Mouse (Mus musculus) lung, postnatal 0 days (tissue): ENCODE measurements around the gene Defa17. TPM values are rescaled to one million over a fixed set of nuclear protein-coding genes. Genes with fewer than 3 reads are reported as not detected.
"Not testable (repeated sequence)": the region's sequence is repeated elsewhere in the genome, so short reads cannot be mapped to it uniquely, and the experiment has no call there.

Experiments
- ATAC-seq: fragments of 200-750 bp; cut with Nextera tagmentation; 2 replicates; pipeline ENCODE4 v1.8.0; 2017; ENCODE audit warnings: moderate library complexity
- DNase-seq: peaks from one replicate; pipeline ENCODE4 v3.0.0-alpha.2; 2016; ENCODE audit warnings: low spot score
- H3K27ac ChIP-seq: fragments of 300-500 bp; sonication (generic); 2 replicates; pipeline ENCODE4 v1.5.1; 2014; ENCODE audit warnings: antibody characterized with exemption, mild to moderate bottlenecking, low read length, mixed read lengths
- H3K27me3 ChIP-seq: fragments of 300-500 bp; sonication (generic); replicated peaks from 2 replicates; pipeline ENCODE4 v1.6.1; 2014; ENCODE audit warnings: low read length, mixed read lengths; ENCODE audit not compliant: insufficient read depth
- H3K36me3 ChIP-seq: fragments of 300-500 bp; sonication (generic); 2 replicates; pipeline ENCODE4 v1.6.1; 2014; ENCODE audit warnings: low read length, mixed read lengths; ENCODE audit not compliant: insufficient read depth
- H3K4me1 ChIP-seq: fragments of 300-500 bp; sonication (generic); 2 replicates; pipeline ENCODE4 v1.6.1; 2014; ENCODE audit warnings: antibody characterized with exemption, low read depth, low read length, mixed read lengths; ENCODE audit not compliant: insufficient read depth
- H3K4me2 ChIP-seq: fragments of 300-500 bp; sonication (generic); replicated peaks from 2 replicates; pipeline ENCODE4 v1.6.1; 2014; ENCODE audit warnings: low read depth, mild to moderate bottlenecking, low read length, moderate library complexity, mixed read lengths
- H3K4me3 ChIP-seq: fragments of 300-500 bp; sonication (generic); 2 replicates; pipeline ENCODE4 v1.5.1; 2014; ENCODE audit warnings: low read depth, low read length
- H3K9ac ChIP-seq: fragments of 300-500 bp; sonication (generic); replicated peaks from 2 replicates; pipeline ENCODE4 v1.6.1; 2014; ENCODE audit warnings: low read depth, mild to moderate bottlenecking
- H3K9me3 ChIP-seq: fragments of 300-500 bp; sonication (generic); 2 replicates; pipeline ENCODE4 v1.6.1; 2016; ENCODE audit warnings: low read length, mixed read lengths
- WGBS: fragments of 180-500 bp; shearing (Covaris S2); extraction: QIAGEN DNeasy Blood & Tissue Kit; methylation state at CpG from one replicate; pipeline ENCODE4 v1.1.7; 2014; 5-methylcytosine and 5-hydroxymethylcytosine counted together
- polyA plus RNA-seq: library from polyadenylated mRNA; unstranded; fragments of >200 nt; fragmentation: Nextera tagmentation; extraction: Ambion mirVana; gene quantifications from 2 replicates; pipeline ENCODE4 v1.2.1, GENCODE M21; 2015

Gene Defa17
- not detected in 2 replicates for polyA plus RNA-seq

DNA sequence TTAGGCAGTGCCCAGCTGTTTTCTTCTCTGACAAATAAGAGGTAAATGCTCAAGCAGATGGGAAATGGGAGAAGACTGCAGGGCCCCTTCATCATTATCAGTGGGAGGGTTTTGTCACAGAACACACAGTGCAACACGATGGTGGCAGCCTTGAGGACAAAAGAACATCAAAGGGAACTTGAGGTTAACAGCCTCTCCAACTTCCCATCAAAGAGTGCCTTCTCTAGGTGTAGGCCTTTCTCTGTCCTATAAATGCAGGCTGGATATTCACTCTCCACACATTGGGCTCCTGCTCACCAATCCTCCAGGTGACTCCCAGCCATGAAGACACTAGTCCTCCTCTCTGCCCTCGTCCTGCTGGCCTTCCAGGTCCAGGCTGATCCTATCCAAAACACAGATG, at the start of gene Defa17:
TSS of gene Defa17 (plus strand) at position 301 of the 400 bp plus-strand sequence.
- H3K36me3 ChIP-seq, H3K4me2 ChIP-seq, ATAC-seq, H3K9ac ChIP-seq, H3K27me3 ChIP-seq, H3K4me1 ChIP-seq, H3K9me3 ChIP-seq, DNase-seq, H3K27ac ChIP-seq, H3K4me3 ChIP-seq: not testable (repeated sequence)
- no CpG with 5 or more reads among the region's 2 CpGs for WGBS

DNA sequence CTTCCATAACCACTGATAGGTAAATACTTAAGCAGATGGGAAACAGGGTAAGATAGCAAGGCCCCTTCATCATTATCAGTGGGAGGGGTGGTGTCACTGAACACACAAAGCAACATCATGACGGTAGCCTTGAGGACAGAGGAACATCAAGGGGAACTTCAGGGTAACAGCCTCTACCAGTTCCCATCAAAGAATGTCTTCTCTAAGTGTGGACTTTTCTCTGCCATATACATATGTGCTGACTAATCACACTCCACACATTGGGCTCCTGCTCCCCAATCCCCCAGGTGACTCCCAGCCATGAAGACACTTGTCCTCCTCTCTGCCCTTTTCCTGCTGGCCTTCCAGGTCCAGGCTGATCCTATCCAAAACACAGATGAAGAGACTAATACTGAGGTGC, 37.7 kb upstream of the Defa17 start, which contains the start of gene Defa26:
TSS of gene Defa26 (plus strand) at position 301 of the 400 bp plus-strand sequence.
- not testable (repeated sequence) for H3K4me2 ChIP-seq, ATAC-seq, H3K9me3 ChIP-seq, H3K4me3 ChIP-seq, H3K4me1 ChIP-seq, H3K9ac ChIP-seq, H3K27me3 ChIP-seq, H3K27ac ChIP-seq, H3K36me3 ChIP-seq
- peak; percentile 0 for DNase-seq
- WGBS = no CpG with 5 or more reads among the region's 1 CpGs

DNA sequence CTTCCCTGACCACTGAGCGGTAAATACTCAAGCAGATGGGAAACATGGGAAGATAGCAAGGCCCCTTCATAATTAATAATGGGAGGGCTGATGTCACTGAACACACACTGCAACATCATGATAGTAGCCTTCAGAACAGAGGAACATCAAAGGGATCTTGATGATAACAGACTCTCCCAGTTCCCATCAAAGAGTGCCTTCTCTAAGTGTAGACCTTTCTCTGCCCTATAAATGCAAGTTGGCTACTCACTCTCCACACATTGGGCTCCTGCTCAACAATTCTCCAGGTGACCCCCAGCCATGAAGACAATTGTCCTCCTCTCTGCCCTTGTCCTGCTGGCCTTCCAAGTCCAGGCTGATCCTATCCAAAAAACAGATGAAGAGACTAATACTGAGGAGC, 9.9 kb downstream of the Defa17 start, which contains the start of gene Defa34:
TSS of gene Defa34 (plus strand) at position 301 of the 400 bp plus-strand sequence.
- not testable (repeated sequence) for H3K4me3 ChIP-seq, ATAC-seq, H3K4me2 ChIP-seq, H3K9me3 ChIP-seq, H3K27me3 ChIP-seq, H3K4me1 ChIP-seq, H3K36me3 ChIP-seq, H3K9ac ChIP-seq, H3K27ac ChIP-seq, DNase-seq
- 60% methylated on average over 1 of the region's 1 CpGs for WGBS

DNA sequence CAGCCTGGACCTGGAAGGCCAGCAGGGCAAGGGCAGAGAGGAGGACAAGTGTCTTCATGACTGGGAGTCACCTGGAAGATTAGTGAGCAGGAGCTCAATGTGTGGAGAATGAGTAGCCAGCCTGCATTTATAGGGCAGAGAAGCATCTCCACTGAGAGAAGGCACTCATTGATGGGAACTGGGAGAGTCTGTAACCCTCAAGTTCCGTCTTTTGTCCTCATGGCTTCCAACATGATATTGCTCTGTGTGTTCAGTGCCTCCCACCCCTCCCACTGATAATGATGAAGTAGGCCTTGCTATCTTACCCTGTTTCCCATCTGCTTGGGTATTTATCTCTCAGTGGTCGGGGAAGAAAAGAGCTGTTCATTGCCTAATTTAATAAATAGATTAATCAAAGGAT, 48.0 kb downstream of the Defa17 start, which contains the start of gene AY761184:
TSS of gene AY761184 (minus strand) at position 101 of the 400 bp plus-strand sequence.
- not testable (repeated sequence) for H3K9me3 ChIP-seq, H3K4me2 ChIP-seq, H3K4me3 ChIP-seq, H3K27me3 ChIP-seq, H3K9ac ChIP-seq, ATAC-seq, H3K27ac ChIP-seq, H3K4me1 ChIP-seq, DNase-seq, H3K36me3 ChIP-seq
- 47% methylated on average over 1 of the region's 2 CpGs for WGBS

Other genes starting within 250 kb of the Defa17 start
- not detected in 2 replicates for gene Defa36, start 228.4 kb upstream of the Defa17 start, polyA plus RNA-seq
- gene Gm7849, start 199.2 kb upstream of the Defa17 start, polyA plus RNA-seq = not detected in 2 replicates
- not detected in 2 replicates for gene Defa20, start 146.5 kb upstream of the Defa17 start, polyA plus RNA-seq
- not detected in 2 replicates for gene Defa32, start 126.7 kb upstream of the Defa17 start, polyA plus RNA-seq
- gene Defa37, start 90.4 kb upstream of the Defa17 start, polyA plus RNA-seq = not detected in 2 replicates
- not detected in 2 replicates for gene Defa28, start 72.8 kb upstream of the Defa17 start, polyA plus RNA-seq
- not detected in 2 replicates for gene Gm7861, start 61.3 kb upstream of the Defa17 start, polyA plus RNA-seq
- gene Defa26, start 37.6 kb upstream of the Defa17 start, polyA plus RNA-seq = not detected in 2 replicates
- not detected in 2 replicates for gene Defa34, start 10.0 kb downstream of the Defa17 start, polyA plus RNA-seq
- not detected in 2 replicates for gene AY761184, start 47.9 kb downstream of the Defa17 start, polyA plus RNA-seq
- gene Defa24, start 78.7 kb downstream of the Defa17 start, polyA plus RNA-seq = not detected in 2 replicates
- not detected in 2 replicates for gene Defb50, start 167.8 kb downstream of the Defa17 start, polyA plus RNA-seq
- not detected in 2 replicates for gene Defb2, start 184.1 kb downstream of the Defa17 start, polyA plus RNA-seq
- gene Defb10, start 203.1 kb downstream of the Defa17 start, polyA plus RNA-seq = not detected in 2 replicates
- gene Defb9, start 229.6 kb downstream of the Defa17 start, polyA plus RNA-seq = not detected in 2 replicates